Mouse (Mus musculus) lung, postnatal 0 days (tissue): ENCODE results near the gene Psip1.

Experiments
- CTCF ChIP-seq: IDR thresholded peaks from 2 replicates; pipeline ENCODE4 v1.5.1; 2016; ENCODE audit warnings: antibody characterized with exemption, mild to moderate bottlenecking
- EP300 ChIP-seq: IDR thresholded peaks from 2 replicates; pipeline ENCODE4 v1.6.1; 2016; ENCODE audit warnings: antibody characterized with exemption, mild to moderate bottlenecking, control low read depth

DNA sequence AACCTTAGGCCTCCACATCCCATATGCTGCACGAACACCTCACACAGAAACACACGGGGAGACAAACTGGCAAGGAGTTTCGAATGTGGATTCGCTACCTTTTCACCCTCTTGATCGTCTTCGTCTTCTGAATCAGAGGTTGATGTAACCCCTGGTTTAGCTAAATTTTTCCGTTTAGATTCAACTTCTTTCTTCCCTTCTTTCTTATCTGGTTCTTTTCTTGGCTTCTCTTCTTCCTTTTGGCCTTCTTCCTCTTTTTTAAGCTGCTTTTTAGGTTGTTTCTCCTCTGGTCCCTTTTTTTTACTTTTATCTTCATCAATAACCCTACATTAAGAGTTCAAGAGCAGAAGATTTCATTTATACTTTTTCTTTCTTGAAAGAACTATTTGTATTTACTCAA is 21.4 kb downstream of the Psip1 start:
- no peak for TF ChIP-seq CTCF
- no peak for TF ChIP-seq EP300
